Mouse (Mus musculus) Patski (cell line): Measurements from ENCODE around the gene Lama4. TPM values are rescaled to one million over a fixed set of nuclear protein-coding genes. Genes with fewer than 3 reads are reported as not detected.

ENCODE experiments used
- ATAC-seq: fragments of 100-300 bp; one replicate; pipeline ENCODE4 v1.8.0; 2021
- CTCF ChIA-PET: fragments of 350-600 bp; sonication (Branson Sonifier 250); formaldehyde crosslinking; loops from one replicate; lab custom pipeline; 2022; ENCODE audit warnings: inconsistent platforms; lab: Charles Lee
- POLR2A ChIA-PET: fragments of 350-600 bp; sonication (Branson Sonifier 250); formaldehyde crosslinking; loops from one replicate; lab custom pipeline; 2022; ENCODE audit warnings: antibody characterized with exemption, inconsistent platforms; lab: Charles Lee
- DNase-seq: peaks from one replicate; pipeline ENCODE4 v3.0.0-alpha.2; 2011; ENCODE audit warnings: low read depth, low spot score
- H3K27me3 ChIP-seq: fragments of 371-371 bp; one replicate; pipeline ENCODE4 v1.5.1; 2021
- CTCF ChIP-seq: fragments of 100-300 bp; IDR thresholded peaks from one replicate; pipeline ENCODE4 v1.5.1; 2021
- in situ Hi-C: fragments of 300-500 bp; cut with MboI; formaldehyde crosslinking; loops from 3 replicates; pipeline ENCODE4 v1.11.1; 2018; ENCODE audit warnings: low pct_unique_long_range_greater_than_20kb, mixed read lengths
- polyA plus RNA-seq: library from polyadenylated mRNA; unstranded; gene quantifications from one replicate; pipeline ENCODE4 v1.2.3, GENCODE M21; 2021

The Lama4 gene
- polyA plus RNA-seq, 1 experiment from 2014 or later = 0.03 TPM

DNA sequence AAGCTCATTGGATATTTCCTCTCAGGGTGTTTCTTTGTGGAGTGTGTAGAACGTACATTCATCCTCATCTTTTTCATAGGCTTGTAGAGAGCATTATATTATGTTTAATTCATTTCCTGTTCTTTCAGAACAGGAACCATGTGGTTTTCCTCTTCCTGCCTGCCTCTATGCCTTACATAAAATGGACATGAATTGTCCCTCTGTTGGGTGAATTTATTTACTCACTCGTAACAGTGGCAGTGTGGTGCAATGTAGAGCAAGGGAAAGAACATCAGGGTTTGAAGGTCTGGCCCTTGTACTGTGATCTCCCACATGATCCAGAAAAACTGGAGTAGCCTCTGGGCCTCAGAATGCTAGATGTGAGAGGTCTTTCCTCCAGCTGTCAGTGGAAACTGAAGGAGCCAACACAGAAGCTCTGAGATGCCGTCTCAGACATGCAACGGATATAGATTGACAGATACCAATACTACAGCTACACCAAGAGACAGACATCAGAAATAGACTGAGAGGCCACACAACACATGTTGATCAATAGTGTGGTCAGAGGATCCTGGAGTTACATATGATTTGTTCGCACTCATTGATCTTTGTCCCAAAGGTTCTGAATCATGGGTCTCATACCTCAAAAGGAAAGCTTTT lies 58.4 kb downstream of the Lama4 start:
- ChIA-PET CTCF (interaction anchor here (1.4 kb wide), 1 partner anchor 105 kb away, joined by 3 read pairs; no protein-coding TSS in a partner anchor), POLR2A (no interaction called here)
- in situ Hi-C loops = no loop called here
- no peak for TF ChIP-seq CTCF
- no peaks in the 10 kb centered on the region for H3K27me3 ChIP-seq
- DNase-seq (no peak), ATAC-seq (no peak)

DNA sequence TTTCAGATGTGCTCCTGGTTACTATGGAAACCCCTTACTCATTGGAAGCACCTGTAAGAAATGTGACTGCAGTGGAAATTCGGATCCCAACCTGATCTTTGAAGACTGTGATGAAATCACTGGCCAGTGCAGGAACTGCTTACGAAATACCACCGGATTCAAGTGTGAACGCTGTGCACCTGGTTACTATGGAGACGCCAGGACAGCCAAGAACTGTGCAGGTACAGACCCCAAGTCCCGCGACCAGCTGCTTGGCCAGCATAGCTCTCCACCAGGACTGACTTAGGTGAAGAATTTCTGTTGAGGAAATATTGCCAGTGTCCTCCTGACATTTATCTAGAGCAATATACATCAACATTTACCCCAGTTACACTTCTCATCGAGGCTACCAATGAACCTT lies 61.2 kb downstream of the Lama4 start:
- POLR2A ChIA-PET = no interaction called here
- no peak for DNase-seq
- in situ Hi-C loops = no loop called here
- no peak for ATAC-seq
- no peak for TF ChIP-seq CTCF
- no peaks in the 10 kb centered on the region for H3K27me3 ChIP-seq
- CTCF ChIA-PET = no interaction called here

- ATAC-seq = no peak
- POLR2A ChIA-PET = no interaction called here
Observed at GRCm38 (mm10) chr10:39027058-39027457, 61.7 kb downstream of the Lama4 start.

DNA sequence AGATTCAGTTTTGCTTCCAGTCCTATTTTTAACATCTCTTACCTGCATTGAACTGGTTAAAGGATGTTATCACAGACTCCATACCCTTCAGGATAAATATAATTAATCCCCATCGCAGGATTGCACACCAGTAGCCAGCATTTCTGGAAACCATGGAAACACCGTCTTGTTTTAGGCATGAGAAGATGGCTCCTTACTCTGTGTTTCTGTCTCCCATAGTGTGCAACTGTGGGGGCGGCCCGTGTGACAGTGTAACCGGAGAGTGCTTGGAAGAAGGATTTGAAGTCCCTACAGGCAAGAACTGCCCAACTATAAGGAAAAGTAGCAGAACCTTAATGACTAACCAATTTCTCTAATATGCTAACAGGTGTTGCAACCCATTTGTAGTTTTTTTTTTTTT lies 63.1 kb downstream of the Lama4 start:
- H3K27me3 ChIP-seq = no peaks in the 10 kb centered on the region
- in situ Hi-C loops = no loop called here
- DNase-seq (no peak), ATAC-seq (no peak)
- no peak for TF ChIP-seq CTCF
- ChIA-PET CTCF (interaction anchor here (1.5 kb wide), 1 partner anchor 11 kb away, joined by 4 read pairs; no protein-coding TSS in a partner anchor), POLR2A (no interaction called here)

More at GRCm38 (mm10) chr10:39027058-39027457, 61.7 kb downstream of the Lama4 start:
- DNase-seq = no peak
- H3K27me3 ChIP-seq = no peaks in the 10 kb centered on the region
- CTCF ChIA-PET = interaction anchor here (1.5 kb wide), 1 partner anchor 12 kb away, joined by 4 read pairs; no protein-coding TSS in a partner anchor
- in situ Hi-C loops = no loop called here
- no peak for TF ChIP-seq CTCF

GRCm38 (mm10) chr10:39029297-39030147 lies 64.2 kb downstream of the Lama4 start:
- TF ChIP-seq CTCF = no peak
- ATAC-seq (no peak), DNase-seq (no peak)
- H3K27me3 ChIP-seq = no peaks in the 10 kb centered on the region
- ChIA-PET POLR2A (no interaction called here), CTCF (interaction anchor here (0.9 kb wide), 1 partner anchor 12 kb away, joined by 4 read pairs; no protein-coding TSS in a partner anchor)
- in situ Hi-C loops = no loop called here

- ChIA-PET POLR2A (no interaction called here), CTCF (no interaction called here)
- TF ChIP-seq CTCF = no peak
- ATAC-seq (no peak), DNase-seq (no peak)
- in situ Hi-C loops = no loop called here
- H3K27me3 ChIP-seq = no peaks in the 10 kb centered on the region
Observed at GRCm38 (mm10) chr10:39030148-39030685, 64.9 kb downstream of the Lama4 start.

- POLR2A ChIA-PET = interaction anchor here (0.7 kb wide), 2 partner anchors 160 to 1420 kb away, joined by 3 read pairs; no protein-coding TSS in a partner anchor
- peak; percentile 35 for TF ChIP-seq CTCF
Observed at GRCm38 (mm10) chr10:39039564-39039963, 74.2 kb downstream of the Lama4 start.

GRCm38 (mm10) chr10:39040026-39040425 lies 74.7 kb downstream of the Lama4 start:
- no peak for TF ChIP-seq CTCF
- no peak for DNase-seq
- peak; percentile 95 for ATAC-seq
- no peaks in the 10 kb centered on the region for H3K27me3 ChIP-seq
- ChIA-PET CTCF (interaction anchor here (1.0 to 1.6 kb wide), 7 partner anchors 9 to 165 kb away, joined by 3 to 5 read pairs (median 4); no protein-coding TSS in a partner anchor), POLR2A (interaction anchor here (0.7 kb wide), 1 partner anchor 1420 kb away, joined by 3 read pairs; no protein-coding TSS in a partner anchor)
- in situ Hi-C loops = no loop called here

More at GRCm38 (mm10) chr10:39039564-39039963, 74.2 kb downstream of the Lama4 start:
- DNase-seq (no peak), ATAC-seq (no peak)
- in situ Hi-C loops = loop anchor here (5.0 kb wide), 1 partner anchor 162 kb away; no protein-coding TSS in a partner anchor
- CTCF ChIA-PET = interaction anchor here (1.0 to 1.6 kb wide), 7 partner anchors 12 to 164 kb away, joined by 3 to 5 read pairs (median 3); no protein-coding TSS in a partner anchor
- H3K27me3 ChIP-seq = no peaks in the 10 kb centered on the region

DNA sequence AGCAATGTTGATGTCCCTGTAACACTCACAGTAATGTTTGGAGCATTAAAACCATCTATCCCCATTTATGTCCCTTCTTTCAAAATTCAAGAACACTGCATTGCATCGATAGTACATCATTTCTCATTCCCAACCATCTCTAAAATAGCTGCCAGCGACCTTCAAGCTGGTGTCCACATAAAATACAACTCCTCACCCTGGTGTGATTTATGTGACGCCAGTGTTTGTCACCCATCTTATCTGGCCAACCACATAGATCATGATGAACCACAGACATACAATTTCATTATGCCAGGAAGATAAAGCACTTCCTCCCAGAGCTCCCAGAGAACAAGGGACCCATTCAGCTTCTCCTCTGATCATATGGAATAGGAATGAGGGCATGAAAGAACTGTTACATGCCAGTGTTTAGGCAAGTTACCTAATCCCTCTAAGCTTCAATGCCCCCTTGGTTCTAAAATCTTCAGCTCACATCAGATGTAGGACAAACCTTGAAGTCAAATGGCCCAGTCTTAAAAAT lies 79.2 kb downstream of the Lama4 start:
- ChIA-PET CTCF (interaction anchor here (1.1 to 2.7 kb wide), 5 partner anchors 9 to 313 kb away, joined by 3 to 11 read pairs (median 4); no protein-coding TSS in a partner anchor), POLR2A (interaction anchor here (0.6 kb wide), 1 partner anchor 47 kb away, joined by 6 read pairs; no protein-coding TSS in a partner anchor)
- H3K27me3 ChIP-seq = no peaks in the 10 kb centered on the region
- DNase-seq (no peak), ATAC-seq (no peak)
- no peak for TF ChIP-seq CTCF
- in situ Hi-C loops = no loop called here

- in situ Hi-C loops = no loop called here
- ATAC-seq = no peak
- no peaks in the 10 kb centered on the region for H3K27me3 ChIP-seq
- no peak for DNase-seq
- ChIA-PET POLR2A (no interaction called here), CTCF (interaction anchor here (1.1 to 2.7 kb wide), 5 partner anchors 8 to 313 kb away, joined by 3 to 11 read pairs (median 4); no protein-coding TSS in a partner anchor)
- TF ChIP-seq CTCF = no peak
Observed at GRCm38 (mm10) chr10:39045111-39045510, 79.8 kb downstream of the Lama4 start.
